Mouse (Mus musculus) ES-Bruce4 (cell line): ENCODE data around the gene Banp.

ENCODE experiments used
- CTCF ChIP-seq: IDR thresholded peaks from one replicate; pipeline ENCODE4 v1.8.1; 2011; ENCODE audit warnings: low read depth, low read length
- EP300 ChIP-seq: IDR thresholded peaks from 2 replicates; pipeline ENCODE4 v1.6.1; 2011; ENCODE audit warnings: low read depth, low read length; ENCODE audit not compliant: insufficient read depth
- POLR2A ChIP-seq: IDR thresholded peaks from one replicate; pipeline ENCODE4 v1.8.1; 2011; ENCODE audit warnings: low read length; ENCODE audit not compliant: insufficient read depth

- TF ChIP-seq EP300 = no peak
- TF ChIP-seq POLR2A = no peak
- no peak for TF ChIP-seq CTCF
These were observed 24.4 kb downstream of the Banp start for GRCm38 (mm10) chr8:121973906-121974305.
